Mouse (Mus musculus): Measurements from ENCODE around the gene Abcc10.

Gene Abcc10

GRCm38 (mm10) chr17:46327906-46328534, at the start of gene Abcc10:
Abcc10 (minus strand) TSS chr17:46328352.
- Histone ChIP-seq H3K9me3 (ENCODE audit: low read length) (no peaks in the 10 kb centered on the region), H3K4me3 (replicated peaks; ENCODE audit: low read length) (peak within 1 kb of the TSS; percentile 92), H3K36me3 (ENCODE audit: insufficient read depth, low read length) (peaks cover 17% of the 10 kb centered on the region), H3K4me1 (replicated peaks; ENCODE audit: low read depth, low read length) (peaks cover 37% of the 10 kb centered on the region), H3K27me3 (ENCODE audit: insufficient read depth, low read length) (no peaks in the 10 kb centered on the region)
- TF ChIP-seq CTCF (conservative IDR thresholded peaks at IDR 0.05; ENCODE audit: low read length) (no peak), POU5F1 (IDR thresholded peaks at IDR 0.05; ENCODE audit: borderline replicate concordance, low read length) (no peak), NANOG (IDR thresholded peaks at IDR 0.05; ENCODE audit: borderline replicate concordance, low read length) (no peak)

- no peaks in the 10 kb centered on the region for H3K4me1 ChIP-seq (replicated peaks; ENCODE audit: low read depth, low read length)
- no peak overlapping the region for H3K4me3 ChIP-seq (replicated peaks; ENCODE audit: low read length)
- H3K27me3 ChIP-seq (ENCODE audit: insufficient read depth, low read length), result no peaks in the 10 kb centered on the region
- no peaks in the 10 kb centered on the region for H3K36me3 ChIP-seq (ENCODE audit: insufficient read depth, low read length)
- H3K9me3 ChIP-seq (ENCODE audit: low read length), result peaks cover 19% of the 10 kb centered on the region
- no peak for TF ChIP-seq NANOG (IDR thresholded peaks at IDR 0.05; ENCODE audit: borderline replicate concordance, low read length)
- TF ChIP-seq CTCF (conservative IDR thresholded peaks at IDR 0.05; ENCODE audit: low read length), result peak; percentile 65
- no peak for TF ChIP-seq POU5F1 (IDR thresholded peaks at IDR 0.05; ENCODE audit: borderline replicate concordance, low read length)
Measured at GRCm38 (mm10) chr17:46371783-46372182, 43.6 kb upstream of the Abcc10 start.

- Histone ChIP-seq H3K36me3 (ENCODE audit: insufficient read depth, low read length) (no peaks in the 10 kb centered on the region), H3K9me3 (ENCODE audit: low read length) (peaks cover 100% of the 10 kb centered on the region), H3K4me1 (replicated peaks; ENCODE audit: low read depth, low read length) (no peaks in the 10 kb centered on the region), H3K4me3 (replicated peaks; ENCODE audit: low read length) (no peak overlapping the region), H3K27me3 (ENCODE audit: insufficient read depth, low read length) (no peaks in the 10 kb centered on the region)
- no peak for TF ChIP-seq NANOG (IDR thresholded peaks at IDR 0.05; ENCODE audit: borderline replicate concordance, low read length)
- TF ChIP-seq POU5F1 (IDR thresholded peaks at IDR 0.05; ENCODE audit: borderline replicate concordance, low read length), result no peak
- no peak for TF ChIP-seq CTCF (conservative IDR thresholded peaks at IDR 0.05; ENCODE audit: low read length)
Measured at GRCm38 (mm10) chr17:46351026-46351700, 23.0 kb upstream of the Abcc10 start.

GRCm38 (mm10) chr17:46341208-46341607, 13.1 kb upstream of the Abcc10 start:
- Histone ChIP-seq H3K4me3 (replicated peaks; ENCODE audit: low read length) (no peak overlapping the region), H3K27me3 (ENCODE audit: insufficient read depth, low read length) (no peaks in the 10 kb centered on the region), H3K36me3 (ENCODE audit: insufficient read depth, low read length) (no peaks in the 10 kb centered on the region), H3K4me1 (replicated peaks; ENCODE audit: low read depth, low read length) (no peaks in the 10 kb centered on the region), H3K9me3 (ENCODE audit: low read length) (peaks cover 35% of the 10 kb centered on the region)
- no peak for TF ChIP-seq CTCF (conservative IDR thresholded peaks at IDR 0.05; ENCODE audit: low read length)
- no peak for TF ChIP-seq NANOG (IDR thresholded peaks at IDR 0.05; ENCODE audit: borderline replicate concordance, low read length)
- no peak for TF ChIP-seq POU5F1 (IDR thresholded peaks at IDR 0.05; ENCODE audit: borderline replicate concordance, low read length)

DNA sequence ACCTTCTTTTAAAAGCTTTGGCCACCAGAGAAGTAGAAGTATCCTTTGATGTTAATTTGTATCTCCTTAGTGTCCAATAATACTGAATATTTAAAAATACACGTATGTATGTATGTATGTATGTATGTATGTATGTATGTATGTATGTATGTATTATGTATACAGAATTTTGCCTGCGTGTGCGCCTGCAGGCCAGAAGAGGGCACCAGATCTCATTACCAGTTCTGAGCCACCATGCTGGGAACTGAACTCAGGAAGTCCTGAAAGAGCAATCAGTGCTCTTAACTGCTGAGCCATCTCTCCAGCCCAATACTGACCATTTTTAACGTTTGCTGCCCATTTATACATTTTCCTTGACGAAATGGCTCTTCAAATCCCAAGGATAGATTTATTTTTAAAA, 8.3 kb upstream of the Abcc10 start:
- peaks cover 8% of the 10 kb centered on the region for H3K9me3 ChIP-seq (ENCODE audit: low read length)
- peak; percentile 59 for TF ChIP-seq CTCF (conservative IDR thresholded peaks at IDR 0.05; ENCODE audit: low read length)
- no peak for TF ChIP-seq NANOG (IDR thresholded peaks at IDR 0.05; ENCODE audit: borderline replicate concordance, low read length)
- no peak for TF ChIP-seq POU5F1 (IDR thresholded peaks at IDR 0.05; ENCODE audit: borderline replicate concordance, low read length)
- no peaks in the 10 kb centered on the region for H3K36me3 ChIP-seq (ENCODE audit: insufficient read depth, low read length)
- H3K4me3 ChIP-seq (replicated peaks; ENCODE audit: low read length), result no peak overlapping the region
- H3K27me3 ChIP-seq (ENCODE audit: insufficient read depth, low read length), result peaks cover 3% of the 10 kb centered on the region; the same call in 1 of the 2 replicates
- no peaks in the 10 kb centered on the region for H3K4me1 ChIP-seq (replicated peaks; ENCODE audit: low read depth, low read length)

GRCm38 (mm10) chr17:46328723-46329122, 571 bp upstream of the Abcc10 start:
- Histone ChIP-seq H3K27me3 (ENCODE audit: insufficient read depth, low read length) (no peaks in the 10 kb centered on the region), H3K4me3 (replicated peaks; ENCODE audit: low read length) (peak overlapping the region; percentile 92), H3K9me3 (ENCODE audit: low read length) (peaks cover 5% of the 10 kb centered on the region), H3K36me3 (ENCODE audit: insufficient read depth, low read length) (peaks cover 10% of the 10 kb centered on the region), H3K4me1 (replicated peaks; ENCODE audit: low read depth, low read length) (peaks cover 37% of the 10 kb centered on the region)
- TF ChIP-seq POU5F1 (IDR thresholded peaks at IDR 0.05; ENCODE audit: borderline replicate concordance, low read length) (no peak), NANOG (IDR thresholded peaks at IDR 0.05; ENCODE audit: borderline replicate concordance, low read length) (no peak)

DNA sequence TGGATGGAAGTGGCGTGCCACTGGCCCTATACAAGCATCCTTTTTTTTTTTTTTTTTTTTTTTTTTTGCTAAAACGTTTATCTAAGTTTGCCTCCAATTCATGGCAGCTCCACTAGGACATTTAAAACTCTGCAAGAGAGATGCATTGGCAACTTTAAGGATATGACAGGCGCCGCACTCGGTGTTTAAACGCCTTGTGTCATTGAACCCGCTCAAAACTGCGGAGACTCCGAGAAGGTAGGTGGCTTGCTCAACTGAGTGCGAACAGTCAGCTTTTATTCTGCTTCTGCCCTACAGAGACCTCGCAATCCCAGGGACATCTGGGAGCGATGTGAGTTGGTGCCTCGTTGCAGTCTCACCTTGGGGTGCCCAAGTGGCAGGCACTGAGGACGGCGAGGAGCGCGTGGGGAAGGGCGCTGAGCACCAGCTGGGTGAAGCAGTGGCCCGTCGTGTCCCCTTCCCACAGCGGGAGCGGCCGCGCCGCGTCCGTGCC, 693 bp downstream of the Abcc10 start:
- Histone ChIP-seq H3K9me3 (ENCODE audit: low read length) (no peaks in the 10 kb centered on the region), H3K27me3 (ENCODE audit: insufficient read depth, low read length) (no peaks in the 10 kb centered on the region), H3K36me3 (ENCODE audit: insufficient read depth, low read length) (peaks cover 21% of the 10 kb centered on the region), H3K4me1 (replicated peaks; ENCODE audit: low read depth, low read length) (peaks cover 37% of the 10 kb centered on the region), H3K4me3 (replicated peaks; ENCODE audit: low read length) (peak overlapping the region; percentile 92)
- TF ChIP-seq POU5F1 (IDR thresholded peaks at IDR 0.05; ENCODE audit: borderline replicate concordance, low read length) (no peak), NANOG (IDR thresholded peaks at IDR 0.05; ENCODE audit: borderline replicate concordance, low read length) (no peak), CTCF (conservative IDR thresholded peaks at IDR 0.05; ENCODE audit: low read length) (no peak)

- TF ChIP-seq POU5F1 (IDR thresholded peaks at IDR 0.05; ENCODE audit: borderline replicate concordance, low read length) (no peak), CTCF (conservative IDR thresholded peaks at IDR 0.05; ENCODE audit: low read length) (no peak), NANOG (IDR thresholded peaks at IDR 0.05; ENCODE audit: borderline replicate concordance, low read length) (no peak)
- H3K4me3 ChIP-seq (replicated peaks; ENCODE audit: low read length), result no peak overlapping the region
- no peaks in the 10 kb centered on the region for H3K27me3 ChIP-seq (ENCODE audit: insufficient read depth, low read length)
- H3K4me1 ChIP-seq (replicated peaks; ENCODE audit: low read depth, low read length), result peaks cover 34% of the 10 kb centered on the region
- peaks cover 39% of the 10 kb centered on the region for H3K36me3 ChIP-seq (ENCODE audit: insufficient read depth, low read length)
- H3K9me3 ChIP-seq (ENCODE audit: low read length), result no peaks in the 10 kb centered on the region
Measured at GRCm38 (mm10) chr17:46322046-46322823, 5.9 kb downstream of the Abcc10 start.
